Mouse (Mus musculus) stomach, postnatal 0 days (tissue): ENCODE measurements around the gene Fam129c. TPM values are rescaled to one million over a fixed set of nuclear protein-coding genes. Genes with fewer than 3 reads are reported as not detected.

Source experiments
- ATAC-seq: fragments of 200-750 bp; cut with Nextera tagmentation; 2 replicates; pipeline ENCODE4 v1.8.0; 2017; ENCODE audit not compliant: low FRiP score, low TSS enrichment
- DNase-seq: peaks from one replicate; pipeline ENCODE4 v3.0.0-alpha.2; 2016; ENCODE audit warnings: low spot score
- H3K27ac ChIP-seq: fragments of 300-500 bp; sonication (generic); replicated peaks from 2 replicates; pipeline ENCODE4 v1.5.1; 2014; ENCODE audit warnings: mild to moderate bottlenecking, control low read depth
- H3K27me3 ChIP-seq: fragments of 300-500 bp; sonication (generic); 2 replicates; pipeline ENCODE4 v1.6.1; 2014; ENCODE audit warnings: low read length; ENCODE audit not compliant: control insufficient read depth, insufficient read depth
- H3K36me3 ChIP-seq: fragments of 300-500 bp; sonication (generic); 2 replicates; pipeline ENCODE4 v1.6.1; 2014; ENCODE audit warnings: low read length, mixed read lengths; ENCODE audit not compliant: control insufficient read depth, insufficient read depth
- H3K4me1 ChIP-seq: fragments of 300-500 bp; sonication (generic); replicated peaks from 2 replicates; pipeline ENCODE4 v1.6.1; 2014; ENCODE audit warnings: antibody characterized with exemption; ENCODE audit not compliant: control insufficient read depth, insufficient read depth
- H3K4me2 ChIP-seq: fragments of 300-500 bp; sonication (generic); replicated peaks from 2 replicates; pipeline ENCODE4 v1.6.1; 2014; ENCODE audit warnings: low read depth, mild to moderate bottlenecking, control low read depth, moderate library complexity
- H3K4me3 ChIP-seq: fragments of 300-500 bp; sonication (generic); 2 replicates; pipeline ENCODE4 v1.5.1; 2014; ENCODE audit warnings: low read depth, low read length, control low read depth
- H3K9ac ChIP-seq: fragments of 300-500 bp; sonication (generic); 2 replicates; pipeline ENCODE4 v1.6.1; 2014; ENCODE audit warnings: mild to moderate bottlenecking, low read length, control low read depth, mixed read lengths
- H3K9me3 ChIP-seq: fragments of 300-500 bp; sonication (generic); 2 replicates; pipeline ENCODE4 v1.6.1; 2016; ENCODE audit warnings: low read length; ENCODE audit not compliant: control insufficient read depth
- CTCF ChIP-seq: IDR thresholded peaks from 2 replicates; pipeline ENCODE4 v1.5.1; 2016; ENCODE audit warnings: antibody characterized with exemption, low read depth, mild to moderate bottlenecking, moderate library complexity
- EP300 ChIP-seq: optimal IDR thresholded peaks from 2 replicates; pipeline ENCODE3; 2016; ENCODE audit warnings: antibody characterized with exemption
- WGBS: fragments of 180-500 bp; shearing (Covaris S2); extraction: QIAGEN DNeasy Blood & Tissue Kit; methylation state at CpG from one replicate; pipeline ENCODE4 v1.1.7; 2014; 5-methylcytosine and 5-hydroxymethylcytosine counted together
- polyA plus RNA-seq: library from polyadenylated mRNA; unstranded; fragments of >200 nt; fragmentation: Nextera tagmentation; extraction: Ambion mirVana; gene quantifications from 2 replicates; pipeline ENCODE4 v1.2.1, GENCODE M21; 2015

The Fam129c gene
- polyA plus RNA-seq, 1 experiment from 2014 or later: 1.4 TPM

GRCm38 (mm10) chr8:71579009-71579408 is 18.4 kb upstream of the Fam129c start:
- Histone ChIP-seq H3K9ac (no peak overlapping the region), H3K9me3 (no peaks in the 10 kb centered on the region), H3K36me3 (no peaks in the 10 kb centered on the region), H3K27me3 (no peaks in the 10 kb centered on the region), H3K4me2 (no peak overlapping the region), H3K27ac (no peak overlapping the region), H3K4me3 (no peak overlapping the region), H3K4me1 (no peaks in the 10 kb centered on the region; the same call in 1 of the 2 replicates)
- no peak for TF ChIP-seq CTCF
- TF ChIP-seq EP300: no peak
- 59% methylated on average over 1 of the region's 1 CpGs for WGBS
- DNase-seq: no peak
- ATAC-seq: no peak

GRCm38 (mm10) chr8:71579476-71579875 is 18.0 kb upstream of the Fam129c start:
- no peak overlapping the region for H3K4me3 ChIP-seq
- H3K4me1 ChIP-seq: no peaks in the 10 kb centered on the region; the same call in 1 of the 2 replicates
- H3K36me3 ChIP-seq: no peaks in the 10 kb centered on the region
- H3K27me3 ChIP-seq: no peaks in the 10 kb centered on the region
- H3K4me2 ChIP-seq: no peak overlapping the region
- TF ChIP-seq EP300: no peak
- no peak for TF ChIP-seq CTCF
- no peaks in the 10 kb centered on the region for H3K9me3 ChIP-seq
- no peak overlapping the region for H3K27ac ChIP-seq
- no peak overlapping the region for H3K9ac ChIP-seq
- DNase-seq: no peak
- ATAC-seq: no peak
- 83% methylated on average over 14 of the region's 14 CpGs for WGBS

- Histone ChIP-seq H3K4me2 (no peak overlapping the region), H3K4me3 (no peak overlapping the region), H3K36me3 (no peaks in the 10 kb centered on the region; the same call in 1 of the 2 replicates), H3K9ac (no peak overlapping the region; the same call in 1 of the 2 replicates), H3K4me1 (no peaks in the 10 kb centered on the region; the same call in 1 of the 2 replicates), H3K27me3 (no peaks in the 10 kb centered on the region), H3K9me3 (no peaks in the 10 kb centered on the region), H3K27ac (no peak overlapping the region)
- WGBS: 46% methylated on average over 9 of the region's 9 CpGs
- ATAC-seq (no peak), DNase-seq (no peak)
- TF ChIP-seq CTCF (no peak), EP300 (no peak)
These were observed 17.2 kb upstream of the Fam129c start for GRCm38 (mm10) chr8:71580201-71580600.

GRCm38 (mm10) chr8:71586891-71587290 is 10.6 kb upstream of the Fam129c start:
- peak; percentile 71 for DNase-seq
- WGBS: 71% methylated on average over 2 of the region's 2 CpGs

GRCm38 (mm10) chr8:71588762-71589161 is 8.7 kb upstream of the Fam129c start:
- TF ChIP-seq EP300: no peak
- no peak for TF ChIP-seq CTCF
- WGBS: 77% methylated on average over 3 of the region's 3 CpGs
- Histone ChIP-seq H3K27ac (no peak overlapping the region), H3K4me3 (no peak overlapping the region), H3K4me2 (no peak overlapping the region), H3K4me1 (peaks cover 3% of the 10 kb centered on the region), H3K27me3 (no peaks in the 10 kb centered on the region), H3K36me3 (peaks cover 4% of the 10 kb centered on the region; the same call in 1 of the 2 replicates), H3K9ac (no peak overlapping the region), H3K9me3 (no peaks in the 10 kb centered on the region)
- ATAC-seq: no peak
- no peak for DNase-seq

More at GRCm38 (mm10) chr8:71586891-71587290, 10.6 kb upstream of the Fam129c start:
- Histone ChIP-seq H3K36me3 (peaks cover 4% of the 10 kb centered on the region; the same call in 1 of the 2 replicates), H3K4me2 (no peak overlapping the region), H3K9ac (no peak overlapping the region), H3K4me3 (no peak overlapping the region), H3K4me1 (no peaks in the 10 kb centered on the region), H3K9me3 (no peaks in the 10 kb centered on the region), H3K27ac (no peak overlapping the region), H3K27me3 (no peaks in the 10 kb centered on the region)
- ATAC-seq: no peak
- peak; percentile 81 for TF ChIP-seq CTCF
- no peak for TF ChIP-seq EP300

GRCm38 (mm10) chr8:71591017-71591416 is 6.4 kb upstream of the Fam129c start:
- ATAC-seq: no peak
- DNase-seq: no peak
- Histone ChIP-seq H3K36me3 (no peaks in the 10 kb centered on the region), H3K27me3 (no peaks in the 10 kb centered on the region), H3K27ac (no peak overlapping the region), H3K9me3 (no peaks in the 10 kb centered on the region), H3K4me2 (peak overlapping the region; percentile 72), H3K9ac (peak overlapping the region; percentile 81), H3K4me1 (peaks cover 3% of the 10 kb centered on the region), H3K4me3 (peak overlapping the region; percentile 72)
- TF ChIP-seq CTCF: no peak
- no peak for TF ChIP-seq EP300
- WGBS: 25% methylated on average over 5 of the region's 5 CpGs
